Mouse (Mus musculus): ENCODE measurements around the gene Ivd. TPM values are rescaled to one million over a fixed set of nuclear protein-coding genes. Genes with fewer than 3 reads are reported as not detected.
A peak's percentile ranks its signal among the peaks of the same experiment; 100 is the strongest.

The Ivd gene
- polyA plus RNA-seq, 1 experiment from 2014 or later = 58.0 TPM

GRCm38 (mm10) chr2:118899981-118900825, 38.4 kb downstream of the Ivd start, which contains the start of gene Bahd1:
TSS of gene Bahd1 (plus strand) at chr2:118900377.
- peaks cover 35% of the 10 kb centered on the region for H3K4me1 ChIP-seq (replicated peaks; ENCODE audit: control insufficient read depth, insufficient read depth, low read length)
- peaks cover 49% of the 10 kb centered on the region for H3K27me3 ChIP-seq (ENCODE audit: control insufficient read depth, insufficient read depth, low read length)
- peak within 1 kb of the TSS; percentile 91 for H3K4me3 ChIP-seq (ENCODE audit: low read depth, low read length)
- H3K9me3 ChIP-seq (ENCODE audit: control insufficient read depth, low read length) = no peaks in the 10 kb centered on the region
- H3K4me2 ChIP-seq (ENCODE audit: low read depth, low read length, severe bottlenecking) = peak within 1 kb of the TSS; percentile 99
- under 1% methylated on average over 32 of the region's 32 CpGs for WGBS
- H3K27ac ChIP-seq (ENCODE audit: low read depth, low read length) = no peak within 1 kb of the TSS
- DNase-seq (ENCODE audit: low spot score) (peak; percentile 73), ATAC-seq (replicated peaks; ENCODE audit: low FRiP score) (no peak)
- no peaks in the 10 kb centered on the region for H3K36me3 ChIP-seq (ENCODE audit: control insufficient read depth, insufficient read depth, low read length)
- H3K9ac ChIP-seq (ENCODE audit: low read length) = peak within 1 kb of the TSS; percentile 81

- no peak overlapping the region for H3K27ac ChIP-seq (ENCODE audit: low read depth, low read length)
- H3K4me2 ChIP-seq (ENCODE audit: low read depth, low read length, severe bottlenecking) = peak overlapping the region; percentile 99
- WGBS = under 1% methylated on average over 11 of the region's 11 CpGs
- H3K9ac ChIP-seq (ENCODE audit: low read length) = peak overlapping the region; percentile 50
- DNase-seq (ENCODE audit: low spot score) (peak; percentile 66), ATAC-seq (replicated peaks; ENCODE audit: low FRiP score) (no peak; the same call in 1 of the 2 replicates)
- H3K27me3 ChIP-seq (ENCODE audit: control insufficient read depth, insufficient read depth, low read length) = peaks cover 44% of the 10 kb centered on the region
- peaks cover 35% of the 10 kb centered on the region for H3K4me1 ChIP-seq (replicated peaks; ENCODE audit: control insufficient read depth, insufficient read depth, low read length)
- no peaks in the 10 kb centered on the region for H3K9me3 ChIP-seq (ENCODE audit: control insufficient read depth, low read length)
- peak overlapping the region; percentile 91 for H3K4me3 ChIP-seq (ENCODE audit: low read depth, low read length)
- H3K36me3 ChIP-seq (ENCODE audit: control insufficient read depth, insufficient read depth, low read length) = no peaks in the 10 kb centered on the region
These were observed 39.0 kb downstream of the Ivd start for GRCm38 (mm10) chr2:118900826-118901140.

- DNase-seq (ENCODE audit: low spot score) = peak; percentile 99
- Histone ChIP-seq H3K36me3 (ENCODE audit: control insufficient read depth, insufficient read depth, low read length) (no peaks in the 10 kb centered on the region), H3K27ac (ENCODE audit: low read depth, low read length) (0 out of 2 replicates have a peak overlapping the region, but pooled peaks have one; percentile 57), H3K4me2 (ENCODE audit: low read depth, low read length, severe bottlenecking) (peak overlapping the region; percentile 99), H3K9ac (ENCODE audit: low read length) (peak overlapping the region; percentile 81), H3K4me3 (ENCODE audit: low read depth, low read length) (peak overlapping the region; percentile 91), H3K9me3 (ENCODE audit: control insufficient read depth, low read length) (no peaks in the 10 kb centered on the region), H3K27me3 (ENCODE audit: control insufficient read depth, insufficient read depth, low read length) (peaks cover 38% of the 10 kb centered on the region), H3K4me1 (replicated peaks; ENCODE audit: control insufficient read depth, insufficient read depth, low read length) (peaks cover 32% of the 10 kb centered on the region)
- peak; percentile 93 for ATAC-seq (replicated peaks; ENCODE audit: low FRiP score)
- WGBS = under 1% methylated on average over 89 of the region's 120 CpGs
These were observed 39.6 kb downstream of the Ivd start for GRCm38 (mm10) chr2:118901175-118902031.

- Histone ChIP-seq H3K27me3 (ENCODE audit: control insufficient read depth, insufficient read depth, low read length) (peaks cover 29% of the 10 kb centered on the region), H3K4me2 (ENCODE audit: low read depth, low read length, severe bottlenecking) (peak overlapping the region; percentile 99), H3K27ac (ENCODE audit: low read depth, low read length) (0 out of 2 replicates have a peak overlapping the region, but pooled peaks have one; percentile 57), H3K36me3 (ENCODE audit: control insufficient read depth, insufficient read depth, low read length) (no peaks in the 10 kb centered on the region), H3K4me1 (replicated peaks; ENCODE audit: control insufficient read depth, insufficient read depth, low read length) (peaks cover 22% of the 10 kb centered on the region), H3K4me3 (ENCODE audit: low read depth, low read length) (peak overlapping the region; percentile 91), H3K9me3 (ENCODE audit: control insufficient read depth, low read length) (no peaks in the 10 kb centered on the region), H3K9ac (ENCODE audit: low read length) (peak overlapping the region; percentile 81)
- ATAC-seq (replicated peaks; ENCODE audit: low FRiP score) (peak; percentile 22), DNase-seq (ENCODE audit: low spot score) (peak; percentile 81)
- under 1% methylated on average over 90 of the region's 106 CpGs for WGBS
These were observed 40.6 kb downstream of the Ivd start for GRCm38 (mm10) chr2:118902051-118903025.

- ATAC-seq (replicated peaks; ENCODE audit: low FRiP score) = no peak
- no peak overlapping the region for H3K27ac ChIP-seq (ENCODE audit: low read depth, low read length)
- peak overlapping the region; percentile 99; the same call in 1 of the 2 replicates for H3K4me2 ChIP-seq (ENCODE audit: low read depth, low read length, severe bottlenecking)
- peaks cover 19% of the 10 kb centered on the region for H3K27me3 ChIP-seq (ENCODE audit: control insufficient read depth, insufficient read depth, low read length)
- peaks cover 14% of the 10 kb centered on the region for H3K4me1 ChIP-seq (replicated peaks; ENCODE audit: control insufficient read depth, insufficient read depth, low read length)
- H3K36me3 ChIP-seq (ENCODE audit: control insufficient read depth, insufficient read depth, low read length) = no peaks in the 10 kb centered on the region
- DNase-seq (ENCODE audit: low spot score) = no peak
- H3K4me3 ChIP-seq (ENCODE audit: low read depth, low read length) = peak overlapping the region; percentile 91
- peak overlapping the region; percentile 16; the same call in 1 of the 2 replicates for H3K9ac ChIP-seq (ENCODE audit: low read length)
- H3K9me3 ChIP-seq (ENCODE audit: control insufficient read depth, low read length) = no peaks in the 10 kb centered on the region
- 13% methylated on average over 10 of the region's 10 CpGs for WGBS
These were observed 41.6 kb downstream of the Ivd start for GRCm38 (mm10) chr2:118903333-118903741.

- 86% methylated on average over 7 of the region's 7 CpGs for WGBS
These were observed 43.8 kb downstream of the Ivd start for GRCm38 (mm10) chr2:118905433-118906117.

GRCm38 (mm10) chr2:118906118-118906492, 44.4 kb downstream of the Ivd start:
- peaks cover 11% of the 10 kb centered on the region for H3K4me1 ChIP-seq (replicated peaks; ENCODE audit: control insufficient read depth, insufficient read depth, low read length)
- DNase-seq (ENCODE audit: low spot score) = no peak
- 78% methylated on average over 5 of the region's 5 CpGs for WGBS
- H3K36me3 ChIP-seq (ENCODE audit: control insufficient read depth, insufficient read depth, low read length) = no peaks in the 10 kb centered on the region
- H3K4me2 ChIP-seq (ENCODE audit: low read depth, low read length, severe bottlenecking) = no peak overlapping the region
- no peaks in the 10 kb centered on the region for H3K9me3 ChIP-seq (ENCODE audit: control insufficient read depth, low read length)
- H3K9ac ChIP-seq (ENCODE audit: low read length) = no peak overlapping the region
- H3K4me3 ChIP-seq (ENCODE audit: low read depth, low read length) = no peak overlapping the region
- no peaks in the 10 kb centered on the region for H3K27me3 ChIP-seq (ENCODE audit: control insufficient read depth, insufficient read depth, low read length)
- H3K27ac ChIP-seq (ENCODE audit: low read depth, low read length) = no peak overlapping the region
- no peak for ATAC-seq (replicated peaks; ENCODE audit: low FRiP score)

More at GRCm38 (mm10) chr2:118905433-118906117, 43.8 kb downstream of the Ivd start:
- H3K4me3 ChIP-seq (ENCODE audit: low read depth, low read length) = no peak overlapping the region
- peaks cover 11% of the 10 kb centered on the region for H3K4me1 ChIP-seq (replicated peaks; ENCODE audit: control insufficient read depth, insufficient read depth, low read length)
- no peaks in the 10 kb centered on the region for H3K27me3 ChIP-seq (ENCODE audit: control insufficient read depth, insufficient read depth, low read length)
- no peaks in the 10 kb centered on the region for H3K36me3 ChIP-seq (ENCODE audit: control insufficient read depth, insufficient read depth, low read length)
- no peak overlapping the region for H3K27ac ChIP-seq (ENCODE audit: low read depth, low read length)
- ATAC-seq (replicated peaks; ENCODE audit: low FRiP score) (no peak), DNase-seq (ENCODE audit: low spot score) (no peak)
- H3K9me3 ChIP-seq (ENCODE audit: control insufficient read depth, low read length) = no peaks in the 10 kb centered on the region
- no peak overlapping the region for H3K9ac ChIP-seq (ENCODE audit: low read length)
- no peak overlapping the region for H3K4me2 ChIP-seq (ENCODE audit: low read depth, low read length, severe bottlenecking)
